Mouse (Mus musculus): ENCODE results near the gene Slc25a35.

DNA sequence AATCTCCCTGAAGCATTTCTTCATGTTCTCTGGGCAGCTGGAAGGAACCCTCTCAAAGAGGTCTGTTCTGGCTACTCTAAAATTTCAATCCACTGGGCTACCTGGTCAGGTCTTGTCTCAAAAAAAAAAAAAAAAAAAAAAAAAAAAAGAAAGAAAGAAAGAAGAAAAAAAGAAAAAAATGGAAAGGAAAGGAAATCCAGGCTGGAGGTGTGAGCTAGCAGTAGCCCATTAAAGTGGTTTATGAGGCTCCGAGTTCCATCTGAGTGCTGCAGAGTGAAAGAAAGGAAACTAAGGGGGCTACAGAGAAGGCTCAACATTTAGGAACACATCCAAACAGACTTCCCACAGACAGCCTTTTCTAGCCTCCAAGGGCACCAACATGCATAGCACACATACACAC is 10.0 kb upstream of the Slc25a35 start:
- TF ChIP-seq MXI1 (IDR thresholded peaks at IDR 0.05; ENCODE audit: low read depth, low read length), result no peak
- TF ChIP-seq CTCF (IDR thresholded peaks at IDR 0.05 in 2 of 3, conservative IDR thresholded peaks at IDR 0.05 in 1 of 3; ENCODE audit: control insufficient read depth in 1 of 3, insufficient read depth in 1 of 3, low read depth in 2 of 3, low read length in 3 of 3, poor library complexity in 1 of 3, severe bottlenecking in 1 of 3), result no peak
- TF ChIP-seq EP300 (IDR thresholded peaks at IDR 0.05; ENCODE audit: low read depth in 1 of 2, low read length in 2 of 2), result no peak
- TF ChIP-seq TBP (IDR thresholded peaks at IDR 0.05; ENCODE audit: low read depth, low read length), result no peak
- no peak for TF ChIP-seq JUND (IDR thresholded peaks at IDR 0.05; ENCODE audit: low read depth, low read length)
- no peak for TF ChIP-seq GATA1 (IDR thresholded peaks at IDR 0.05; ENCODE audit: low read depth, low read length)
- no peak for TF ChIP-seq POLR2A (IDR thresholded peaks at IDR 0.05; ENCODE audit: control insufficient read depth in 1 of 2, insufficient read depth in 1 of 2, low read depth in 1 of 2, low read length in 2 of 2, poor library complexity in 1 of 2)
- TF ChIP-seq MAX (IDR thresholded peaks at IDR 0.05; ENCODE audit: low read length), result no peak
- no peak for TF ChIP-seq TAL1 (IDR thresholded peaks at IDR 0.05; ENCODE audit: low read length)
- no peak for TF ChIP-seq MYB (IDR thresholded peaks at IDR 0.05; ENCODE audit: low read depth, low read length)
